ENCODE assay signal across 11 mouse cellular contexts in genomic region chr6:22802399-22803092, GRCm38 (mm10).
DNase-seq lines count a peak whose midpoint lies in the region; ATAC-seq and TF ChIP-seq lines count a peak whose summit lies in the region.
"Had no signal": no experiment of that assay in that cellular context is flagged by ENCODE, and none has a peak within 500 bp of the region (broad histone marks: within the 10 kb centered on the region; RNA-seq: fewer than 3 reads in every experiment).

No protein-coding gene starts in this region.

- H3K36me3 ChIP-seq in forebrain, postnatal 0 days (ENCODE audit: insufficient read depth), result no peaks in the 10 kb centered on the region
- no peaks in the 10 kb centered on the region for H3K36me3 ChIP-seq in thymus, adult 2 months (ENCODE audit: control insufficient read depth, insufficient read depth, low read length)
- H3K36me3 ChIP-seq in heart, embryonic 10.5 days, result no peaks in the 10 kb centered on the region

- TF ChIP-seq CTCF in forebrain, postnatal 0 days (IDR thresholded peaks at IDR 0.05; ENCODE audit: low read depth), result peak; percentile 28
- TF ChIP-seq CTCF in thymus, adult 2 months (IDR thresholded peaks at IDR 0.05; ENCODE audit: borderline replicate concordance, control insufficient read depth, extremely low read depth, insufficient read depth, low read length, poor library complexity), result no peak

- H3K4me2 ChIP-seq in forebrain, postnatal 0 days (ENCODE audit: low read depth), result no peak overlapping the region
- H3K4me2 ChIP-seq: heart, embryonic 11.5 days had no signal

- no peak for DNase-seq in cerebellum, adult 9-10 months
- peak; percentile 28 for DNase-seq in retina, postnatal 1 day
- DNase-seq in retina, embryonic 14.5 days (ENCODE audit: low spot score), result no peak
- DNase-seq in forebrain, postnatal 0 days, result no peak
- DNase-seq in thymus, adult 2 months, result no peak
- no peak for DNase-seq in heart, embryonic 10.5 days (ENCODE audit: low spot score)
- DNase-seq in thymus, postnatal 25 days, result no peak
- DNase-seq: thymus, postnatal 4 days had no signal

- 24% methylated on average over 12 of the region's 12 CpGs for WGBS in forebrain, postnatal 0 days
- WGBS in thymus, adult 2 months, result 70% methylated on average over 12 of the region's 12 CpGs
- 63% methylated on average over 12 of the region's 12 CpGs for WGBS in heart, embryonic 10.5 days

- H3K27me3 ChIP-seq in forebrain, postnatal 0 days (ENCODE audit: insufficient read depth, low read length), result no peaks in the 10 kb centered on the region
- H3K27me3 ChIP-seq in thymus, adult 2 months (ENCODE audit: control insufficient read depth, insufficient read depth, low read length), result no peaks in the 10 kb centered on the region
- no peaks in the 10 kb centered on the region for H3K27me3 ChIP-seq in heart, embryonic 10.5 days (ENCODE audit: insufficient read depth, poor library complexity, severe bottlenecking)

- no peak overlapping the region for H3K27ac ChIP-seq in forebrain, postnatal 0 days (ENCODE audit: low read depth, low read length)
- no peak overlapping the region for H3K27ac ChIP-seq in thymus, adult 2 months (ENCODE audit: control insufficient read depth, insufficient read depth, low read length)
- no peak overlapping the region for H3K27ac ChIP-seq in heart, embryonic 10.5 days
- H3K27ac ChIP-seq: liver, embryonic 14.5 days had no signal

- H3K4me1 ChIP-seq in forebrain, postnatal 0 days (ENCODE audit: insufficient read depth), result no peaks in the 10 kb centered on the region
- H3K4me1 ChIP-seq in thymus, adult 2 months (replicated peaks; ENCODE audit: control insufficient read depth, insufficient read depth, low read length), result no peaks in the 10 kb centered on the region
- no peaks in the 10 kb centered on the region for H3K4me1 ChIP-seq in heart, embryonic 10.5 days

- H3K4me3 ChIP-seq in forebrain, postnatal 0 days (ENCODE audit: low read depth, low read length), result no peak overlapping the region
- no peak overlapping the region for H3K4me3 ChIP-seq in thymus, adult 2 months (ENCODE audit: control insufficient read depth, insufficient read depth, low read length)
- no peak overlapping the region for H3K4me3 ChIP-seq in heart, embryonic 10.5 days

- H3K9ac ChIP-seq in forebrain, postnatal 0 days, result no peak overlapping the region
- H3K9ac ChIP-seq: liver, embryonic 14.5 days had no signal

- ATAC-seq in cerebellum, adult (ENCODE audit: insufficient number of reproducible peaks, low FRiP score, low TSS enrichment), result 0 out of 2 replicates have a peak, but pooled peaks have one; percentile 15
- peak; percentile 55; the same call in 1 of the 2 replicates for ATAC-seq in forebrain, postnatal 0 days

- TF ChIP-seq POLR2A in thymus, adult 2 months (IDR thresholded peaks at IDR 0.05; ENCODE audit: control insufficient read depth, extremely low read depth, insufficient read depth, low read length, poor library complexity), result no peak

- H3K9me3 ChIP-seq in forebrain, postnatal 0 days (ENCODE audit: low read length), result no peaks in the 10 kb centered on the region
- H3K9me3 ChIP-seq in heart, embryonic 10.5 days, result no peaks in the 10 kb centered on the region
